Mouse (Mus musculus): Measurements from ENCODE around the gene Lamtor3. TPM values are rescaled to one million over a fixed set of nuclear protein-coding genes. Genes with fewer than 3 reads are reported as not detected.

The Lamtor3 gene
- 111 TPM in 2 replicates for polyA plus RNA-seq (2014; fragmentation: Nextera tagmentation; extraction: Ambion mirVana)

DNA sequence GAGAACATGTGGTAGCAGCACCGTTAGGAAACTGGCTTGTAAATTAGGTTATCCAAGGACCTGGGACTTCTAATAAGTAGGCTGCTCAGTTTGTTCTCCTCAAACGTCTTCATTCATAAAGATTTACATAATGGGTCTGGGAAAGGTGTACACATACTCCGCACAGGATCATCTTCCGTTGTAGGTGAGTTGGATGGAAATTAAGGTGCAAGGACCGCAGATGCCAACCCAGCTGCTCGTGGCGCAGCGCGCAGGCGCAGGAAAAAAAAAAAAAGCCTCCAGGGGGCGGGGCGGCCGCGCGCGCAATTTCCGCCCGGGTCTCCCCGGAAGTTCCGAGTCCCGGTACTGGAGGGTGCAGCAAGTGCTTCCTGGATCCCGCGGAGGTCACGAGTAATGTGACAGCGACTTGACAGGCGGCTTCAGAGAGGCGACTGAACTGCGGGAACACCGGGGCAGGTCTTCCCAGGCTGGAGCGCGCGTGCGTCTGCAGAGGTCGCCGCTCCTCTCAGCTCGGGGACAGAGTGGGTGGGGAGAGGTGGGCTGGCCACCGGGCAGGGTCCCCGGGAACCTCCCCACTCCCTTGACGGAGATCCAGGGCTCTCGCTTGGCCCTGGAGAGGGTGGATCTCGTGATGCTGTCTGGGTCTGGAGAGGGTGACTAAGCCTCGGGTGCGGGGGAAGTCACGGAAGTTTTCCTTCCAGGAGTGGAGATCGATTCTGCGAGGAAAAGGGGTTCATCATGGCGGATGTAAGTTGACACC, at the start of gene Lamtor3:
Gene Lamtor3 (plus strand): TSS at position 335 of the 760 bp plus-strand sequence.
- no peaks in the 10 kb centered on the region for H3K27me3 ChIP-seq (ENCODE audit: control insufficient read depth, insufficient read depth, low read length)
- H3K27ac ChIP-seq (ENCODE audit: low read depth, low read length): peak within 1 kb of the TSS; percentile 78
- WGBS: under 1% methylated on average over 46 of the region's 47 CpGs

DNA sequence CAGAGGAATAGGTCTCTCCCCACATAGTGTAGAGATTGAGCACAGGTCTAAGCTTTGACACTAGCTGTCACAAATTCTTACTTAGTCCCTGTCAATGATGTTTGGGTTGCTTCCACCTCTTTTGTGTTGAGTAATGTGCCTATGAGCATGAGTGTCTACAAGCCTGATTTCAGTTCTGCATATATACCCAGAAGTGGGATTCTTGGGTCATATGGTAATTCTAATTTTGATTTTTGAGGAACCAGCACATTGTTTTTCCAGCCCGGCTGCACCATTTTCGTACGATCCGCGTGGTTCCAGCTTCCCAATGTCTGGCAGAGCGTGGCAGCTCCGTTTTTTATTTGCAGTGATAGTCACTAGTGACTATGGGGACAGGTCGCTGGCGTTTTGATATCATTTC, 48.9 kb upstream of the Lamtor3 start:
- H3K27ac ChIP-seq (ENCODE audit: low read depth, low read length): no peak overlapping the region
- no peak overlapping the region for H3K9ac ChIP-seq (ENCODE audit: low read depth, low read length)
- no peaks in the 10 kb centered on the region for H3K27me3 ChIP-seq (ENCODE audit: control insufficient read depth, insufficient read depth, low read length)
- WGBS: 89% methylated on average over 9 of the region's 9 CpGs
- ATAC-seq (ENCODE audit: low FRiP score, low TSS enrichment): no peak
- no peaks in the 10 kb centered on the region for H3K4me1 ChIP-seq (ENCODE audit: control insufficient read depth, insufficient read depth, low read length)
- no peaks in the 10 kb centered on the region for H3K9me3 ChIP-seq (ENCODE audit: control insufficient read depth, low read length)
- no peak overlapping the region for H3K4me2 ChIP-seq (replicated peaks; ENCODE audit: low read depth, low read length)
- peaks cover 10% of the 10 kb centered on the region; the same call in 1 of the 2 replicates for H3K36me3 ChIP-seq (ENCODE audit: control insufficient read depth, insufficient read depth, low read length)
- no peak overlapping the region for H3K4me3 ChIP-seq (ENCODE audit: low read length)

More for the DNA sequence above, at the start of gene Lamtor3:
- Histone ChIP-seq H3K9me3 (ENCODE audit: control insufficient read depth, low read length) (no peaks in the 10 kb centered on the region), H3K4me1 (ENCODE audit: control insufficient read depth, insufficient read depth, low read length) (peaks cover 6% of the 10 kb centered on the region; the same call in 1 of the 2 replicates), H3K36me3 (ENCODE audit: control insufficient read depth, insufficient read depth, low read length) (peaks cover 17% of the 10 kb centered on the region), H3K4me3 (ENCODE audit: low read length) (peak within 1 kb of the TSS; percentile 83), H3K9ac (ENCODE audit: low read depth, low read length) (peak within 1 kb of the TSS; percentile 76), H3K4me2 (replicated peaks; ENCODE audit: low read depth, low read length) (peak within 1 kb of the TSS; percentile 64)
- peak; percentile 94 for ATAC-seq (ENCODE audit: low FRiP score, low TSS enrichment)

DNA sequence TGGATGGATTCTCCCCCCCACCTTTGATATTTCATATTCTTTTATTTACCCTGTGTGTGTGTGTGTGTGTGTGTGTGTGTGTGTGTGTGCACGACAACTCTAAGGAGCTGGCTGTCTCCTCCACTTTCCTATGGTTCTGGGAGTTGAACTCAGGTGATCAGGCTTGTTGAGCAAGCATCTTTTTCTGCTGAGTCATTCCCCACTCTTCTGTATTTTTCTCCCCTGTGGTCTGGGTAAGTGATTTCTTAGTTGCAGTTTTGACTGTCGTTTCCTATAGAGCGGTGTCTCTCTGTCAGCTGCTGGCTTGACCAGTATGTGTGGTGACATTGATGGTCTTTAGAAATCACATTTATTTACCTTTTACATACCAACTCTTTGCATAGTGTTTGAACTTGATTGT, 39.0 kb upstream of the Lamtor3 start:
- no peak overlapping the region for H3K4me2 ChIP-seq (replicated peaks; ENCODE audit: low read depth, low read length)
- H3K9me3 ChIP-seq (ENCODE audit: control insufficient read depth, low read length): no peaks in the 10 kb centered on the region
- no peak for ATAC-seq (ENCODE audit: low FRiP score, low TSS enrichment)
- H3K27ac ChIP-seq (ENCODE audit: low read depth, low read length): no peak overlapping the region
- no peaks in the 10 kb centered on the region for H3K4me1 ChIP-seq (ENCODE audit: control insufficient read depth, insufficient read depth, low read length)
- no peaks in the 10 kb centered on the region for H3K27me3 ChIP-seq (ENCODE audit: control insufficient read depth, insufficient read depth, low read length)
- H3K9ac ChIP-seq (ENCODE audit: low read depth, low read length): no peak overlapping the region
- no peak overlapping the region for H3K4me3 ChIP-seq (ENCODE audit: low read length)
- no peaks in the 10 kb centered on the region for H3K36me3 ChIP-seq (ENCODE audit: control insufficient read depth, insufficient read depth, low read length)
- whole genome bisulfite sequencing: 93% methylated on average over 3 of the region's 3 CpGs

DNA sequence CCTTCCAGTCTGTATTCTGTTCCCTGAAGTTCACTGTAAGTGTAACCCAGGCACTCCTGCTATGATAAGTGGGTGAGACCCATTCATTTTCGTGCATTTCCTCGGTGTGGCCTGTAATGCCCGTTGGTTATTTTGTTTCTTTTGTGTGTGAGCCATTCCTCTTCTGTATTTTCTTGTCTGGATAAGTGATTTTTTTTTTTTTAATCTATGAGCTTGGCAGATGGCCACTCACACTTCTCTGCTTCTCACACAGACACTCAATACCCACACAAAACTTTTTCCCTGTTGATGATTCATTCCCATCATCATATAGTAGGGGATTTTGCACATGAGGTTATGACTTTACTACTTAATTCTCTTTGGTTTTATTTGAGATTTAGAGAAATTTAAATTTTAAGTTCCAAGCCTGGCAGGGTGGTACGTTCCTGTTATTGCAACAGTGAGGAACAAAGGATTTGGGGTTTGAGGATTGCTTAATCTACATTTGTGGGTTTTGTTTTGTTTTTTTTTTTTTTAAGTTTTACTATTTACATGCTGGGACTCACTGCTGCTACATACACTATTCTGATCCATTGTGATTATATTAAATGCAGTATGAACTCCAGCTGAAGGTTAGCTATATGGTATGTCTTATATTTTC, 38.1 kb upstream of the Lamtor3 start:
- ATAC-seq (ENCODE audit: low FRiP score, low TSS enrichment): no peak
- Histone ChIP-seq H3K9me3 (ENCODE audit: control insufficient read depth, low read length) (no peaks in the 10 kb centered on the region), H3K4me1 (ENCODE audit: control insufficient read depth, insufficient read depth, low read length) (no peaks in the 10 kb centered on the region), H3K9ac (ENCODE audit: low read depth, low read length) (no peak overlapping the region), H3K4me2 (replicated peaks; ENCODE audit: low read depth, low read length) (no peak overlapping the region), H3K27ac (ENCODE audit: low read depth, low read length) (no peak overlapping the region), H3K4me3 (ENCODE audit: low read length) (no peak overlapping the region), H3K27me3 (ENCODE audit: control insufficient read depth, insufficient read depth, low read length) (no peaks in the 10 kb centered on the region), H3K36me3 (ENCODE audit: control insufficient read depth, insufficient read depth, low read length) (no peaks in the 10 kb centered on the region)
- 83% methylated on average over 4 of the region's 4 CpGs for WGBS

DNA sequence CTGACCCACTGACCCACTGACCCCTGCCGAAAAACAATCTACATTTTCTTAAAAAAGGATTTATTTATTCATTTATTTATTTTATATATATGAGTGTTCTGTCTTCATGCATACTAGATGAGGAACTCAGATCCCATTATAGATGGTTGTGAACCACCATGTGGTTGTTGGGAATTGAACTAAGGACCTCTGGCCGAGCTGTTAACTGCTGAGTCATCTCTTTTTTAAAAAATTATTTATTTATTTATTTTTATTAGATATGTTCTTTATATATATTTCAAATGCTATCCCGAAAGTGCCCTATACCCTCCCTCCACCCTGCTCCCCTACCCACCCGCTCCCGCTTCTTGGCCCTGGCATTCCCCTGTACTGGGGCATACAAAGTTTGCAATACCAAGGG, 37.2 kb upstream of the Lamtor3 start:
- ATAC-seq (ENCODE audit: low FRiP score, low TSS enrichment): no peak
- Histone ChIP-seq H3K27ac (ENCODE audit: low read depth, low read length) (no peak overlapping the region), H3K4me1 (ENCODE audit: control insufficient read depth, insufficient read depth, low read length) (no peaks in the 10 kb centered on the region), H3K4me2 (replicated peaks; ENCODE audit: low read depth, low read length) (no peak overlapping the region), H3K36me3 (ENCODE audit: control insufficient read depth, insufficient read depth, low read length) (peaks cover under 1% of the 10 kb centered on the region; the same call in 1 of the 2 replicates), H3K9ac (ENCODE audit: low read depth, low read length) (no peak overlapping the region), H3K27me3 (ENCODE audit: control insufficient read depth, insufficient read depth, low read length) (no peaks in the 10 kb centered on the region), H3K9me3 (ENCODE audit: control insufficient read depth, low read length) (no peaks in the 10 kb centered on the region), H3K4me3 (ENCODE audit: low read length) (no peak overlapping the region)
- WGBS: 92% methylated on average over 5 of the region's 5 CpGs

DNA sequence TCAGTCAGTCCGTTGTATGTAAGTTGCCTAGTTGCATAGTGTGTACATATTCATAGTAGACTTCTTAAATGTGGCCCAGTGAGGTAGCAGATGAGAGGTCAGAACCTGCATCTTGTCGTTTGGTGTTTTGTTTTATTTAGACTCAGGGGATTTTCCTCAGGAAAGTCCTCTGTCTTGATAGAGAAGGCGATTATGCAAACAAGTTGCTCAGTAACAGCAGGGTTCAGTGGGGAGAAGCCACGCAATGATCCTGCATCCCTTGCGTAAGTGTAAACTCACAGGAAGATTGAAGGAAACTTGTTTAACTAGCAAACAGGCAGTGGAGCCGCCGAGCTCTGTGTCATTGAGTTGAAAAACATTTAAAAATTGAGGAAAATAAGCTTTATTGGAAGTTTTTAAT, 30.3 kb upstream of the Lamtor3 start:
- Histone ChIP-seq H3K27ac (ENCODE audit: low read depth, low read length) (no peak overlapping the region), H3K4me3 (ENCODE audit: low read length) (no peak overlapping the region), H3K9me3 (ENCODE audit: control insufficient read depth, low read length) (no peaks in the 10 kb centered on the region), H3K27me3 (ENCODE audit: control insufficient read depth, insufficient read depth, low read length) (no peaks in the 10 kb centered on the region), H3K36me3 (ENCODE audit: control insufficient read depth, insufficient read depth, low read length) (peaks cover 15% of the 10 kb centered on the region; the same call in 1 of the 2 replicates), H3K4me2 (replicated peaks; ENCODE audit: low read depth, low read length) (no peak overlapping the region), H3K9ac (ENCODE audit: low read depth, low read length) (no peak overlapping the region), H3K4me1 (ENCODE audit: control insufficient read depth, insufficient read depth, low read length) (no peaks in the 10 kb centered on the region)
- ATAC-seq (ENCODE audit: low FRiP score, low TSS enrichment): no peak
- WGBS: 87% methylated on average over 7 of the region's 7 CpGs

DNA sequence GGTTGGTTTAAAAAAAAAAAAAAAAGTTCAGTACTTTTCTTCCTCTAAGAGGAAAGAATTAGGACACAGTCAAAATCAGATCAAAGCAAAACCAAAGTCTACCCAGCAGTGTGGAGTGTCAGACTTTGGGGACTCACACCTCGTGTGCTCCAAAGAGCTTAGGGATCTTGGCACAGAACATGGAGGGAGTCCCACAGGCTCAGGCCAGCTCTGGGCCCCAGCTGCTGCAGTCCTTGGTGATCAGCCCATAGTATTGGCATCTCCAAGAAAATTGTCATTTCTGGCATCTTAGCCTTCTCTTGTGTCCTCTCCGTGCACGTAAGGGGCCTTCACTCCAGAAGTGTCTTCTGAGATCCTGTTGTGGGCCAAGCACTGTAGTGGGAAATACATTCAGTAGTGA, 27.2 kb upstream of the Lamtor3 start:
- no peaks in the 10 kb centered on the region for H3K9me3 ChIP-seq (ENCODE audit: control insufficient read depth, low read length)
- H3K4me1 ChIP-seq (ENCODE audit: control insufficient read depth, insufficient read depth, low read length): no peaks in the 10 kb centered on the region
- H3K4me3 ChIP-seq (ENCODE audit: low read length): no peak overlapping the region
- H3K9ac ChIP-seq (ENCODE audit: low read depth, low read length): no peak overlapping the region
- H3K27ac ChIP-seq (ENCODE audit: low read depth, low read length): no peak overlapping the region
- H3K4me2 ChIP-seq (replicated peaks; ENCODE audit: low read depth, low read length): no peak overlapping the region
- no peak for ATAC-seq (ENCODE audit: low FRiP score, low TSS enrichment)
- 83% methylated on average over 3 of the region's 3 CpGs for WGBS
- H3K27me3 ChIP-seq (ENCODE audit: control insufficient read depth, insufficient read depth, low read length): no peaks in the 10 kb centered on the region
- peaks cover 21% of the 10 kb centered on the region; the same call in 1 of the 2 replicates for H3K36me3 ChIP-seq (ENCODE audit: control insufficient read depth, insufficient read depth, low read length)

DNA sequence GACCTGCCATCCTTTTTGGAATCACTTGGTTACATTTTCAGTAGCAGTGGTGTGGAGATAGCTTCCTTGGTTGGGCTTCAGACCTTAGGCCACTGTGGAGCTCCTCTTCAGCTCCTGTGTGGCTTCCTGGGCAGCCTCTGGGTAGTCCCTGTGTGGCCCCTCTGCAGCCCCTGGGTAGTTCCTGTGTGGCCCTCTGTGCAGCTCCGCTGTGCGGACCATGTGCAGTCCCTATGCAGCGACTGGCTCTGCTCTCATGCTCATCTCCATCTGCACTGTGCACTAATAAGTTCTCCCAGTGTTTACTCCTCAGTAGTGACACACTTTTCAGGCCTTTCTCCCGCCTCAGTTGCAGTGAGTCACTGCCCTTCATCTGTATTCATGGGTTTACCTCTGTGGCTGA, 26.2 kb upstream of the Lamtor3 start:
- ATAC-seq (ENCODE audit: low FRiP score, low TSS enrichment): no peak
- Histone ChIP-seq H3K4me1 (ENCODE audit: control insufficient read depth, insufficient read depth, low read length) (no peaks in the 10 kb centered on the region), H3K4me2 (replicated peaks; ENCODE audit: low read depth, low read length) (no peak overlapping the region)

DNA sequence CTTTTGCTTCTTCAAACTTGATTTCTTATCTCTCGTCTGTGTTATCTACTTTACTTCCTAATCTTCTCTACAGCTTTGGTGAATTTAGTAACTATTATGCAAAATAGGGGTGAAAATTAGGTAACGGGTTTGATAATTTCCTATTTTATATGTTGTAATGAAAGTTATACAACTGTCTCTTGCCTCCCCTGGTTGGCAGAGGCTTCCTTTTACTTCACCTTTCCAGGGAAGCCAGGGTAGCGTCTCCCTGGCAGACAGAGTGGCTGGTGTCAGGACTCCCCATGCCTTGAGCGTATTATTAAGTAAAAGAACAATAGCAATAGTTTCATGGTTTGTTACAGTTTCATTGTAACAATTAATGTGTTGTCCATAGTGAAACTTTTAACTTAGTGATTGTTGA, 24.5 kb upstream of the Lamtor3 start:
- WGBS: 95% methylated on average over 4 of the region's 4 CpGs
- Histone ChIP-seq H3K9ac (ENCODE audit: low read depth, low read length) (no peak overlapping the region), H3K27me3 (ENCODE audit: control insufficient read depth, insufficient read depth, low read length) (no peaks in the 10 kb centered on the region), H3K4me2 (replicated peaks; ENCODE audit: low read depth, low read length) (no peak overlapping the region), H3K4me1 (ENCODE audit: control insufficient read depth, insufficient read depth, low read length) (no peaks in the 10 kb centered on the region), H3K9me3 (ENCODE audit: control insufficient read depth, low read length) (no peaks in the 10 kb centered on the region), H3K36me3 (ENCODE audit: control insufficient read depth, insufficient read depth, low read length) (peaks cover 22% of the 10 kb centered on the region; the same call in 1 of the 2 replicates), H3K27ac (ENCODE audit: low read depth, low read length) (no peak overlapping the region), H3K4me3 (ENCODE audit: low read length) (no peak overlapping the region)
- no peak for ATAC-seq (ENCODE audit: low FRiP score, low TSS enrichment)

More for the DNA sequence above, 26.2 kb upstream of the Lamtor3 start:
- Histone ChIP-seq H3K27me3 (ENCODE audit: control insufficient read depth, insufficient read depth, low read length) (no peaks in the 10 kb centered on the region), H3K27ac (ENCODE audit: low read depth, low read length) (no peak overlapping the region), H3K4me3 (ENCODE audit: low read length) (no peak overlapping the region), H3K9me3 (ENCODE audit: control insufficient read depth, low read length) (no peaks in the 10 kb centered on the region), H3K9ac (ENCODE audit: low read depth, low read length) (no peak overlapping the region), H3K36me3 (ENCODE audit: control insufficient read depth, insufficient read depth, low read length) (peaks cover 17% of the 10 kb centered on the region; the same call in 1 of the 2 replicates)
- 96% methylated on average over 4 of the region's 4 CpGs for WGBS

All from kidney, embryonic 14.5 days (tissue).